Comparison of ENCODE assay signal across 7 mouse cellular contexts in genomic region chr4:82538069-82538811, GRCm38 (mm10).
A peak's percentile ranks its signal among the peaks of the same experiment; 100 is the strongest.
DNase-seq lines count a peak whose midpoint lies in the region; ATAC-seq and TF ChIP-seq lines count a peak whose summit lies in the region.

No protein-coding gene starts in this region.

- peak overlapping the region; percentile 57 for H3K4me3 ChIP-seq in cerebellum, adult 2 months (replicated peaks; ENCODE audit: insufficient read depth, low read depth, low read length)
- H3K4me3 ChIP-seq in heart, embryonic 16.5 days (ENCODE audit: low read length), result peak overlapping the region; percentile 59
- peak overlapping the region; percentile 30 for H3K4me3 ChIP-seq in midbrain, embryonic 12.5 days

- TF ChIP-seq CTCF in cerebellum, adult 2 months (IDR thresholded peaks at IDR 0.05; ENCODE audit: borderline replicate concordance, insufficient read depth, low read depth, low read length), result no peak

- no peaks in the 10 kb centered on the region for H3K27me3 ChIP-seq in cerebellum, adult 2 months (ENCODE audit: control insufficient read depth, insufficient read depth, low read length)
- no peaks in the 10 kb centered on the region for H3K27me3 ChIP-seq in heart, embryonic 16.5 days (ENCODE audit: control insufficient read depth, insufficient read depth, low read length)
- peaks cover 73% of the 10 kb centered on the region for H3K27me3 ChIP-seq in midbrain, embryonic 12.5 days

- peak; percentile 66 to 76 for DNase-seq in cerebellum, adult 2 months
- DNase-seq in embryo, embryonic 11 days, result peak; percentile 55
- peak; percentile 44 to 74 for DNase-seq in layer of hippocampus, postnatal 14 days (ENCODE audit: low spot score in 2 of 2)
- DNase-seq in thymus, postnatal 14 days, result no peak
- no peak for DNase-seq in thymus, postnatal 10 days (ENCODE audit: low spot score in 2 of 2)

- peak overlapping the region; percentile 76 for H3K4me2 ChIP-seq in heart, embryonic 16.5 days (ENCODE audit: low read depth, low read length)
- H3K4me2 ChIP-seq in midbrain, embryonic 12.5 days (replicated peaks), result peak overlapping the region; percentile 57

- no peaks in the 10 kb centered on the region for H3K36me3 ChIP-seq in heart, embryonic 16.5 days (ENCODE audit: control insufficient read depth, insufficient read depth)
- H3K36me3 ChIP-seq in midbrain, embryonic 12.5 days, result no peaks in the 10 kb centered on the region

- peak overlapping the region; percentile 98 for H3K27ac ChIP-seq in cerebellum, adult 2 months (ENCODE audit: insufficient read depth, low read length)
- H3K27ac ChIP-seq in heart, embryonic 16.5 days (ENCODE audit: low read length), result peak overlapping the region; percentile 75
- no peak overlapping the region for H3K27ac ChIP-seq in midbrain, embryonic 12.5 days (replicated peaks)

- H3K4me1 ChIP-seq in cerebellum, adult 2 months (ENCODE audit: control insufficient read depth, insufficient read depth, low read length), result peaks cover 16% of the 10 kb centered on the region; the same call in 1 of the 2 replicates
- H3K4me1 ChIP-seq in heart, embryonic 16.5 days (ENCODE audit: control insufficient read depth, insufficient read depth, low read length), result peaks cover 61% of the 10 kb centered on the region
- peaks cover 51% of the 10 kb centered on the region for H3K4me1 ChIP-seq in midbrain, embryonic 12.5 days

- no peak for TF ChIP-seq POLR2A in cerebellum, adult 2 months (IDR thresholded peaks at IDR 0.05; ENCODE audit: borderline replicate concordance, insufficient read depth, low read length)

- peak overlapping the region; percentile 77 for H3K9ac ChIP-seq in heart, embryonic 16.5 days (ENCODE audit: low read length)
- H3K9ac ChIP-seq in midbrain, embryonic 12.5 days (replicated peaks), result peak overlapping the region; percentile 40; the same call in 1 of the 2 replicates

- WGBS in cerebellum, adult 2 months, result 2% methylated on average over 30 of the region's 30 CpGs
- WGBS in heart, embryonic 16.5 days, result 7% methylated on average over 30 of the region's 30 CpGs
- under 1% methylated on average over 30 of the region's 30 CpGs for WGBS in midbrain, embryonic 12.5 days

- no peaks in the 10 kb centered on the region for H3K9me3 ChIP-seq in heart, embryonic 16.5 days (replicated peaks; ENCODE audit: control insufficient read depth, low read length)
- H3K9me3 ChIP-seq in midbrain, embryonic 12.5 days, result no peaks in the 10 kb centered on the region

- no peak for ATAC-seq in heart, embryonic 16.5 days (replicated peaks; ENCODE audit: extremely low read depth, insufficient read depth, low FRiP score)
- ATAC-seq in midbrain, embryonic 12.5 days (ENCODE audit: low FRiP score, low read depth), result no peak

Comparison
In these comparisons a context has a peak if more than half of its experiments do, and no peak if none do; other contexts are left out.
1. DNase-seq: peak in cerebellum, adult 2 months (2 of 2), embryo, embryonic 11 days (single experiment) and layer of hippocampus, postnatal 14 days (2 of 2); none in thymus, postnatal 14 days (single experiment) and thymus, postnatal 10 days (0 of 2).
2. Peak in every context shown above with its lines, with median percentiles within 50 percentile points of each other: H3K4me3 ChIP-seq.